Mouse (Mus musculus) neutrophil, adult 5-6 weeks (primary cell): ENCODE data around the gene Nup133. TPM values are rescaled to one million over a fixed set of nuclear protein-coding genes. Genes with fewer than 3 reads are reported as not detected.

ENCODE experiments used
- ATAC-seq: fragments of 151-379, 151-347 bp; 2 replicates; pipeline ENCODE4 v1.8.0; 2017; ENCODE audit warnings: mild to moderate bottlenecking, moderate TSS enrichment; ENCODE audit not compliant: insufficient number of reproducible peaks, poor library complexity, low FRiP score, severe bottlenecking; ENCODE audit errors: extremely low read depth
- total RNA-seq: library from RNA; stranded (forward); fragments of 200-1000 nt; gene quantifications from 2 replicates; pipeline ENCODE4 v1.2.3, GENCODE M21; 2017

Nup133 gene
- total RNA-seq, 1 experiment from 2014 or later = 9.1 TPM

- ATAC-seq = no peak
Measured at GRCm38 (mm10) chr8:123893413-123893812, 55.7 kb downstream of the Nup133 start.

- no peak for ATAC-seq
Measured at GRCm38 (mm10) chr8:123892586-123893155, 56.4 kb downstream of the Nup133 start.

GRCm38 (mm10) chr8:123891883-123892585, 57.0 kb downstream of the Nup133 start:
- no peak for ATAC-seq

GRCm38 (mm10) chr8:123891271-123891670, 57.8 kb downstream of the Nup133 start:
- ATAC-seq = no peak

- ATAC-seq = no peak
Measured at GRCm38 (mm10) chr8:123889797-123890196, 59.3 kb downstream of the Nup133 start.

- ATAC-seq = no peak
Measured at GRCm38 (mm10) chr8:123887956-123888355, 61.1 kb downstream of the Nup133 start.

GRCm38 (mm10) chr8:123887163-123887562, 61.9 kb downstream of the Nup133 start:
- ATAC-seq = no peak

GRCm38 (mm10) chr8:123884721-123885565, 64.1 kb downstream of the Nup133 start:
- no peak for ATAC-seq

- no peak for ATAC-seq
Measured at GRCm38 (mm10) chr8:123883094-123883493, 66.0 kb downstream of the Nup133 start.

GRCm38 (mm10) chr8:123882412-123882811, 66.7 kb downstream of the Nup133 start:
- ATAC-seq = no peak

GRCm38 (mm10) chr8:123880821-123881350, 68.2 kb downstream of the Nup133 start:
- no peak for ATAC-seq

GRCm38 (mm10) chr8:123880271-123880670, 68.8 kb downstream of the Nup133 start:
- no peak for ATAC-seq

- no peak for ATAC-seq
Measured at GRCm38 (mm10) chr8:123877865-123878264, 71.2 kb downstream of the Nup133 start.

- no peak for ATAC-seq
Measured at GRCm38 (mm10) chr8:123874324-123874723, 74.7 kb downstream of the Nup133 start.

GRCm38 (mm10) chr8:123873364-123873763, 75.7 kb downstream of the Nup133 start:
- ATAC-seq = no peak

- no peak for ATAC-seq
Measured at GRCm38 (mm10) chr8:123872048-123872447, 77.0 kb downstream of the Nup133 start.

GRCm38 (mm10) chr8:123866971-123867370, 82.1 kb downstream of the Nup133 start:
- no peak for ATAC-seq

- ATAC-seq = no peak
Measured at GRCm38 (mm10) chr8:123865786-123866185, 83.3 kb downstream of the Nup133 start.

GRCm38 (mm10) chr8:123860386-123860785, 88.7 kb downstream of the Nup133 start:
- no peak for ATAC-seq
